Mouse (Mus musculus) liver, adult 2 months (tissue): ENCODE data around the gene Nxph4. TPM values are rescaled to one million over a fixed set of nuclear protein-coding genes. Genes with fewer than 3 reads are reported as not detected.

ENCODE experiments used
- DNase-seq: peaks from one replicate; pipeline ENCODE4 v3.0.0-alpha.2; 2011; ENCODE audit warnings: low read depth, low spot score; ENCODE audit errors: extremely low read depth
- H3K27ac ChIP-seq: fragments of 200-500 bp; replicated peaks from 2 replicates; pipeline ENCODE4 v1.5.1; 2012; ENCODE audit warnings: low read depth, mild to moderate bottlenecking, control low read depth, inconsistent platforms, low read length; ENCODE audit not compliant: insufficient read depth
- H3K27me3 ChIP-seq: fragments of 200-500 bp; 2 replicates; pipeline ENCODE4 v1.6.1; 2012; ENCODE audit warnings: mild to moderate bottlenecking, moderate library complexity, low read length, inconsistent platforms; ENCODE audit not compliant: control insufficient read depth, insufficient read depth
- H3K36me3 ChIP-seq: fragments of 200-500 bp; 2 replicates; pipeline ENCODE4 v1.6.1; 2012; ENCODE audit warnings: low read length, inconsistent platforms; ENCODE audit not compliant: control insufficient read depth, insufficient read depth
- H3K4me1 ChIP-seq: fragments of 200-500 bp; 2 replicates; pipeline ENCODE4 v1.6.1; 2011; ENCODE audit warnings: low read length; ENCODE audit not compliant: control insufficient read depth, insufficient read depth
- H3K4me3 ChIP-seq: fragments of 200-500 bp; 2 replicates; pipeline ENCODE4 v1.5.1; 2011; ENCODE audit warnings: low read depth, mild to moderate bottlenecking, control low read depth, low read length, moderate library complexity; ENCODE audit not compliant: insufficient read depth
- H3K79me2 ChIP-seq: fragments of 200-500 bp; 2 replicates; pipeline ENCODE4 v1.6.1; 2012; ENCODE audit warnings: inconsistent platforms, mild to moderate bottlenecking, low read length, moderate library complexity; ENCODE audit not compliant: control insufficient read depth, insufficient read depth
- H3K9ac ChIP-seq: fragments of 200-500 bp; 2 replicates; pipeline ENCODE4 v1.6.1; 2012; ENCODE audit warnings: low read depth, mild to moderate bottlenecking, control low read depth, inconsistent platforms, low read length
- CTCF ChIP-seq: fragments of 200-500 bp; IDR thresholded peaks from 2 replicates; pipeline ENCODE4 v1.5.1; 2011; ENCODE audit warnings: low read depth, low read length, control low read depth
- POLR2A ChIP-seq: fragments of 200-500 bp; IDR thresholded peaks from 2 replicates; pipeline ENCODE4 v1.6.1; 2011; ENCODE audit warnings: low read length, control low read depth; ENCODE audit not compliant: insufficient read depth; ENCODE audit errors: extremely low read depth
- WGBS: fragments of 180-500 bp; shearing (Covaris S2); methylation state at CpG from one replicate; pipeline ENCODE4 v1.1.7; 2018; 5-methylcytosine and 5-hydroxymethylcytosine counted together
- polyA plus RNA-seq: library from polyadenylated mRNA; depleted of rRNA; stranded (reverse); fragments of >200 nt; gene quantifications from 2 replicates; pipeline ENCODE4 v1.2.3, GENCODE M21; 2012
- total RNA-seq: library from RNA; depleted of rRNA; stranded (reverse); fragments of >200 nt; gene quantifications from 2 replicates; pipeline ENCODE4 v1.2.3, GENCODE M21; 2014

Nxph4 gene
- total and polyA plus RNA-seq, 2 experiments = not detected

- Histone ChIP-seq H3K27me3 (no peaks in the 10 kb centered on the region), H3K4me1 (no peaks in the 10 kb centered on the region), H3K36me3 (peaks cover 69% of the 10 kb centered on the region), H3K9ac (no peak overlapping the region), H3K79me2 (no peaks in the 10 kb centered on the region), H3K4me3 (no peak overlapping the region), H3K27ac (no peak overlapping the region)
- no peak for DNase-seq
- TF ChIP-seq CTCF = no peak
- no peak for TF ChIP-seq POLR2A
- WGBS = 96% methylated on average over 15 of the region's 15 CpGs
Measured at GRCm38 (mm10) chr10:127548236-127548635, 13.9 kb upstream of the Nxph4 start.

- Histone ChIP-seq H3K27ac (no peak overlapping the region), H3K9ac (no peak overlapping the region), H3K4me3 (no peak overlapping the region), H3K27me3 (no peaks in the 10 kb centered on the region), H3K36me3 (peaks cover 66% of the 10 kb centered on the region), H3K4me1 (no peaks in the 10 kb centered on the region), H3K79me2 (no peaks in the 10 kb centered on the region)
- no peak for DNase-seq
- WGBS = 86% methylated on average over 7 of the region's 7 CpGs
- no peak for TF ChIP-seq POLR2A
- TF ChIP-seq CTCF = no peak
Measured at GRCm38 (mm10) chr10:127546505-127546904, 12.1 kb upstream of the Nxph4 start.

GRCm38 (mm10) chr10:127544375-127544774, 10.0 kb upstream of the Nxph4 start:
- WGBS = 92% methylated on average over 20 of the region's 20 CpGs
- DNase-seq = no peak
- TF ChIP-seq POLR2A = no peak
- no peak for TF ChIP-seq CTCF
- no peak overlapping the region for H3K4me3 ChIP-seq
- no peaks in the 10 kb centered on the region for H3K4me1 ChIP-seq
- no peak overlapping the region for H3K9ac ChIP-seq
- no peaks in the 10 kb centered on the region for H3K79me2 ChIP-seq
- no peaks in the 10 kb centered on the region for H3K27me3 ChIP-seq
- H3K27ac ChIP-seq = no peak overlapping the region
- H3K36me3 ChIP-seq = peaks cover 73% of the 10 kb centered on the region

DNA sequence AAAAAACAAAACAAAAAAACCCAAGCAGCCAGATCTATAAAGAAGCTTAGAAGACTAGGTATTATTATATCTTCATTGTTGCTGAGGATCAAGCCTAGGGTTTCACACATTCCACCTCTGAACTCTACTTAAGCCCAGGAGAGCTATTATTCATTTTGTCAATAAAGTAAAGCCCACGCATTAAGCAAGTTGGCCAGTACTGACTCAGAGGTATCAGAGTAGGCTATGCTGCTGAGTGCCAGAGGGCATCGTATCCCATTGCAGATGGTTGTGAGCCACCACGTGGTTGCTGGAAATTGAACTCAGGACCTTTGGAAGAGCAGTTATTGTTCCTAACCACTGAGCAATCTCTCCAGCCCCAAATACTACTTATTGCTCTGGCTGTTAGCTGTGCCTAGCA, 9.6 kb upstream of the Nxph4 start:
- DNase-seq = no peak
- 45% methylated on average over 3 of the region's 3 CpGs for WGBS
- TF ChIP-seq CTCF (no peak), POLR2A (no peak)
- Histone ChIP-seq H3K4me1 (no peaks in the 10 kb centered on the region), H3K36me3 (peaks cover 72% of the 10 kb centered on the region), H3K79me2 (no peaks in the 10 kb centered on the region), H3K9ac (no peak overlapping the region), H3K4me3 (no peak overlapping the region), H3K27me3 (no peaks in the 10 kb centered on the region), H3K27ac (no peak overlapping the region)

DNA sequence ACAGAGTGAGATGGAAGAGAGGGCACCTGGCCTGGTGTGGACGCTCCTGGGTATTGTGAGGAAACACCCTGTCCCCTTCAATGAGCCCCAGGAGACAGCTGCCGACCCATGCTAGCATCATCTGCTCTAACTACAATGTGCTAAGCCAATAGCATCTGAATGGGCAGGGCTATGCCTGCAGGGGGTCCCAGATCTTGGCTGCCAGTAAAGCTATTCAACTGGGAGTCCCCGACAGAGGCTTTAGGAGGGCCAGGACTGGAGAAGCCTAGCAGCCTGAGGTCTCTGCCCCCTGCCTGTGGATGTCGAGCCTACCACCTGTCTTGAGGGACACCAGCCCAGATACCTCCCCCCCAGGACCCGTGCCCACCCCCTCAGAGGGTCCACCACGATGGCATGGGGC, 8.4 kb upstream of the Nxph4 start:
- 74% methylated on average over 6 of the region's 6 CpGs for WGBS

DNA sequence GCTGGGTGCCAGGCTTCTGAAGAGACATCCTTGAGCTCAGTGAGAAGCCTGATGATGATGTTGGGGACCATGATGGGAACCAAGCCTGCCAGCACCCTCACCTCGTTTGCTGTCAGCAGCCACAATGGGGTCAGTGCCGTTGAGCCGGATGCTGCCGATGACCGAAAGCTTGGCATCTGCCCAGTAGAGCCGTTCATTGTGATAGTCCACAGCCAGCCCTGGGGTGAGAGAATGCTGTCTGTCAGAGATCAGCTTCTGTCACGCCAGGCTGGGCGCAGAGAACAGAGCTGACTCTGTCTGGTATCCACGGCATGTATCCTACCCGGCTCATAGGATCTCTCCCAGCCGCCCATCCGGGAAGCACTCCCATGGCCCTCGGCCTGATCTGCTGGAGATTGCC, 7.7 kb upstream of the Nxph4 start:
- Histone ChIP-seq H3K9ac (no peak overlapping the region), H3K36me3 (peaks cover 62% of the 10 kb centered on the region), H3K4me1 (no peaks in the 10 kb centered on the region), H3K79me2 (no peaks in the 10 kb centered on the region), H3K27ac (no peak overlapping the region), H3K4me3 (no peak overlapping the region), H3K27me3 (no peaks in the 10 kb centered on the region)
- WGBS = 71% methylated on average over 13 of the region's 13 CpGs
- TF ChIP-seq CTCF = no peak
- TF ChIP-seq POLR2A = no peak
- no peak for DNase-seq

More for the DNA sequence above, 8.4 kb upstream of the Nxph4 start:
- H3K79me2 ChIP-seq = no peaks in the 10 kb centered on the region
- H3K4me3 ChIP-seq = no peak overlapping the region
- H3K27ac ChIP-seq = no peak overlapping the region
- no peak overlapping the region for H3K9ac ChIP-seq
- no peaks in the 10 kb centered on the region for H3K4me1 ChIP-seq
- peaks cover 67% of the 10 kb centered on the region for H3K36me3 ChIP-seq
- TF ChIP-seq POLR2A (no peak), CTCF (no peak)
- DNase-seq = no peak
- H3K27me3 ChIP-seq = no peaks in the 10 kb centered on the region
